Comparison of ENCODE assay signal across 23 mouse cellular contexts in the genomic region with DNA sequence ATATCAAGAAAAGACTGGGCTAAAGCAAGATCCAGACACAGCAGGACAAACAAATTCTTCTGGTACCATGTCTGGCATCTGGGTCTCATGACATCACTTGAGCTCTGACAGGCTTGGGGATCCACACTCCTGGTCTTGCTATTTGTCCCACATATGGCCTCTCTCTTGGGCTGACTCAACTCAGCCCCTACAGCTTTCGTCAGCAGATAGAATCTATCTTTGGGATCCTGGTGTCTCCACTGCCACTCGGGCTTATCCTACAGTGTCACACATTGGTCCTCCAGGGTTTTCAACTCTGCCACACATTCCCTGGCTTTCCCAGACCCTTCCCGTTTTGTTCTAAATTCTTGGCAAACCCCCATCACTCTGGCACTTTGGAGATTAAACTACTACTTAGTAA.
A peak's percentile ranks its signal among the peaks of the same experiment; 100 is the strongest.
DNase-seq lines count a peak whose midpoint lies in the region; ATAC-seq and TF ChIP-seq lines count a peak whose summit lies in the region.
"Had no signal": no experiment of that assay in that cellular context is flagged by ENCODE, and none has a peak within 500 bp of the region (broad histone marks: within the 10 kb centered on the region; RNA-seq: fewer than 3 reads in every experiment).

No protein-coding gene starts in this region.

- no peaks in the 10 kb centered on the region for H3K9me3 ChIP-seq in hindbrain, embryonic 13.5 days

- H3K9ac ChIP-seq in hindbrain, embryonic 13.5 days: no peak overlapping the region

- intact Hi-C loops in left cerebral cortex, postnatal 36 days (cut with DNase I): no loop called here

- no peak for TF ChIP-seq CTCF in embryonic fibroblast, embryonic 13.5 days (IDR thresholded peaks at IDR 0.05; ENCODE audit: borderline replicate concordance, insufficient read depth, low read length)

- no peak for ATAC-seq in hindbrain, embryonic 13.5 days (ENCODE audit: low FRiP score)
- ATAC-seq: activated CD4-positive, CD25-positive, alpha-beta regulatory T cell, adult 4 months; CD4-positive, CD25-positive, alpha-beta regulatory T cell, adult 4 months; Patski had no signal

- no peak overlapping the region for H3K4me2 ChIP-seq in hindbrain, embryonic 13.5 days

- peak; percentile 54 for DNase-seq in heart, adult 11 months
- no peak for DNase-seq in heart, adult 9 months (ENCODE audit: low spot score in 2 of 2)
- peak; percentile 53 for DNase-seq in 3T3-L1 (ENCODE audit: low read depth, low spot score)
- peak; percentile 59 for DNase-seq in adipocyte (ENCODE audit: low spot score)
- DNase-seq in kidney, adult 9 months: no peak
- DNase-seq in left cerebral cortex, postnatal 36 days (ENCODE audit: low spot score in 2 of 2): no peak
- DNase-seq: adrenal gland, adult 2 months; adrenal gland, adult 8-10 months; adrenal gland, postnatal 10 days; adrenal gland, postnatal 14 days; adrenal gland, postnatal 25 days; adrenal gland, postnatal 36 days; B cell, adult 2 months; cerebellum, adult 11 months; cerebellum, adult 11-12 months; cerebellum, adult 18-20 months; cerebellum, adult 2 months had no signal

- H3K36me3 ChIP-seq in hindbrain, embryonic 13.5 days: no peaks in the 10 kb centered on the region
- H3K36me3 ChIP-seq: G1E had no signal

- H3K4me1 ChIP-seq in embryonic fibroblast, embryonic 13.5 days (ENCODE audit: control insufficient read depth, insufficient read depth, low read length): 0 out of 2 replicates have a peak, but pooled peaks cover 2% of the 10 kb centered on the region
- H3K4me1 ChIP-seq in hindbrain, embryonic 13.5 days (replicated peaks): no peaks in the 10 kb centered on the region

- H3K27me3 ChIP-seq in hindbrain, embryonic 13.5 days: no peaks in the 10 kb centered on the region
- H3K27me3 ChIP-seq: Patski had no signal

- peak overlapping the region; percentile 12; the same call in 1 of the 2 replicates for H3K27ac ChIP-seq in embryonic fibroblast, embryonic 13.5 days (ENCODE audit: insufficient read depth, low read length)
- no peak overlapping the region for H3K27ac ChIP-seq in hindbrain, embryonic 13.5 days

- 88% methylated on average over 3 of the region's 3 CpGs for WGBS in hindbrain, embryonic 13.5 days

- no peak for TF ChIP-seq POLR2A in embryonic fibroblast, embryonic 13.5 days (IDR thresholded peaks at IDR 0.05; ENCODE audit: low read depth, low read length)

- no peak overlapping the region for H3K4me3 ChIP-seq in embryonic fibroblast, embryonic 13.5 days (ENCODE audit: insufficient read depth, low read length)
- no peak overlapping the region for H3K4me3 ChIP-seq in hindbrain, embryonic 13.5 days

Comparison
In these comparisons a context has a peak if more than half of its experiments do, and no peak if none do; other contexts are left out.
1. DNase-seq: peak in heart, adult 11 months (single experiment), 3T3-L1 (single experiment) and adipocyte (single experiment); none in heart, adult 9 months (0 of 2), kidney, adult 9 months (single experiment) and left cerebral cortex, postnatal 36 days (0 of 2).